Mouse (Mus musculus) gastrocnemius, postnatal 14 days (tissue): Measurements from ENCODE around the gene Olfr70. TPM values are rescaled to one million over a fixed set of nuclear protein-coding genes. Genes with fewer than 3 reads are reported as not detected.

ENCODE experiments used
- DNase-seq: peaks from one replicate; pipeline ENCODE4 v3.0.0; 2021; ENCODE audit warnings: mixed read lengths
- intact Hi-C: fragments of 180-260 bp; cut with DNase I; formaldehyde crosslinking; loops from one replicate; pipeline ENCODE4 v1.15.1; 2025; ENCODE audit warnings: low total_unique reads
- long read RNA-seq, 2 experiments: library from polyadenylated mRNA; stranded (forward); transcript quantifications; one replicate each; pipeline ENCODE4 v2.0.0; 2021
- total RNA-seq, 2 experiments: library from RNA; stranded (reverse); gene quantifications; 2 replicates each; pipeline ENCODE4 v1.2.3; 2021

The Olfr70 gene
- total RNA-seq = not detected
- long read RNA-seq, experiment 1 = 0 reads
- long read RNA-seq, experiment 2 = 0 reads

DNA sequence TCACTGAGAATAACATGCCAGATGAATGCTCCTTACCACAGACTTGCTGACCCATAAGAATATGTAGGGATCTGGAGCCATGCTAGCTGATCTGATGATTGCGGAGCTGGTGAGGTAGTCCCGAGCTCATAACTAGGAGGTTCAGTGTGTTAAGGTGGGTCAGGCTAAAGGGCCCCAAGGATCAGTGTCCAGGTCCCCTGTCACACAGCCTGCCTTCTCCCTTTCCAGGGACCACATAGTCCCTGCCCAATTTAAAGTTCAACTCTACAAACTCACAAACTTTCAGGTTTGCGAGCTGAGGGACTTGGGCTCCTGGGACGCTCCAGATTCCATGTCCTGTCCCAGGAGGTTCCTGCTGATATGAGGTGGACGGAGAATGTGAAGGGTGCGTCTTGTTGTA lies at the start of gene Olfr70:
Olfr70 (minus strand) TSS at position 101 of the 400 bp plus-strand sequence.
- no peak for DNase-seq
- intact Hi-C loops = no loop called here

GRCm38 (mm10) chr4:43745187-43745586 lies 44.6 kb upstream of the Olfr70 start:
- DNase-seq = no peak
- intact Hi-C loops = no loop called here

DNA sequence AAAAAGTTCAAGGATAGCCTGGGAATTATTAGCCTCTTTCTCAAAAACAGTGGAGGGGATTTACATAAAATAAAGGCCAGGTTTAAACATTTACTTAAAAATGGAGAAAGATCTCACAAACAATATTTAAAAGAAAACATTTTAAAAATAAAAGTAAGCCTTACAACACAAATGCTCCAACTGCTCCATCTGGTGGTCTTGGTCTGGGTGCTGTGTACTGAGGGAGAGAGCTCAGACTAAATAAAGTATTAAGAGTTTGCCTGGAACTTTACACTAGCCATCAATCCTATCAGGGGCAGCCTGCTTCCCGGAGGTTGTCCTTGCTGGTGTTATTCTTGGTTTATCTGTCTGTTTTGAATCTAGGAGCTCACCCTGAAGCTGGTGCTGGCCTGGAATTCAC lies 42.5 kb upstream of the Olfr70 start:
- intact Hi-C loops = no loop called here

GRCm38 (mm10) chr4:43742637-43743036 lies 42.0 kb upstream of the Olfr70 start:
- intact Hi-C loops = no loop called here
- DNase-seq = no peak

More for the DNA sequence above, 42.5 kb upstream of the Olfr70 start:
- no peak for DNase-seq

GRCm38 (mm10) chr4:43741526-43741925 lies 40.9 kb upstream of the Olfr70 start:
- intact Hi-C loops = no loop called here
- DNase-seq = no peak

DNA sequence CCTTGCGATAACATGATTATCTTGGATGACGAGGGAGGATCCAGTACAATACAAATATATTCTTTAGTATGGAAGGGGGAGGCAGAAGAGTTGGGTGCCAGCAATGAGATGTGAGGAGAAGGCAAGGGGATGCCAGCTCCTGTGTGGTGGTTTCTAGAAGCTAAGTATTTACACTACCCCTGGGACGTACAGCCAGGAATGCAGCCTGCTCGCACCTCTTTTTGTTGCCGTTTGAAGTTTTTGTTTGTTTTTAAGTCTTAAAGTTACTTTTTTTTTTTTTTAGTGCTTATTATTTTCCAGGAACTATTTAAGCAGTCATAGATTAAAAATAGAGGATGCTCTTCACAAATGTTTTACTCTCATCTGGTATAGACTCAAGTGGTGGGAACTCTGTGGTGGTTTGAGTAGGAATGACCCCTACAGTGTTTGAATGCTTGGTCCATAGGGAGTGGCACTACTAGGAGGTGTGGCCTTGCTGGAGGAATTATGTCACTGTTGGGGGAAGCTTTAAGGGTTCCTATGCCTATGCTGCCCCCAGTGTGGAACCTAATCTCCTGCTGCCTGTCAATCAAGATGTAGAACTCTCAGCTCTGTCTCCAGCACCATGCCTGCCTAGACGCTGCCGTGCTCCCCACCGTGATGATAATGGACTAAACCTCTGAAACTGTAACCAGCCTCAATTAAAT lies 38.5 kb upstream of the Olfr70 start:
- no peak for DNase-seq
- intact Hi-C loops = no loop called here

- no peak for DNase-seq
- intact Hi-C loops = no loop called here
Observed at GRCm38 (mm10) chr4:43737144-43737543, 36.5 kb upstream of the Olfr70 start.

DNA sequence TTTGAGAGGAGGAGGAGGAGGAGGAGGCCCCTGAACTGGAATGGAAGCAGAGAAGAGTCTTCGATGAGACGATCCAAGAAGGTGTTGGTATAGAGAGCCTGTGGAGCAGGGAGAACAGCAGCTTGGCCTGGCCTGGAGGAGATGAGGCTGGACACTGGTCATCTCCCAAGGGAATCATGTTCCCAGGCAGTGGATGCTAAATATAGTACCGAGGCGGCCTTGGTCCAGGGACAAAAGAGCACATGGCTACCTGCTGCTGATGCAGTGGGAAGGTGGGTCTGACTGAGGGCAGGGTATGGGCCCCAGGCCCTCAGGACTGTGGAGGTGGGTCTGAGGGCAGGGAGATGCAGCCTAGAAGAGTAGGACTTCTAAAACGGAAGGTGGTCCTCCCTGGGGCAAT lies 32.6 kb upstream of the Olfr70 start:
- DNase-seq = peak; percentile 41
- intact Hi-C loops = no loop called here

GRCm38 (mm10) chr4:43732171-43732570 lies 31.6 kb upstream of the Olfr70 start:
- DNase-seq = no peak
- intact Hi-C loops = no loop called here

GRCm38 (mm10) chr4:43730750-43731297 lies 30.2 kb upstream of the Olfr70 start:
- DNase-seq = no peak
- intact Hi-C loops = no loop called here

GRCm38 (mm10) chr4:43729794-43730550 lies 29.4 kb upstream of the Olfr70 start, which contains the start of gene Spaar:
Gene Spaar (plus strand): TSS chr4:43730034.
- DNase-seq = peak; percentile 69
- intact Hi-C loops = no loop called here

- intact Hi-C loops = no loop called here
- DNase-seq = no peak
Observed at GRCm38 (mm10) chr4:43729126-43729525, 28.5 kb upstream of the Olfr70 start.

DNA sequence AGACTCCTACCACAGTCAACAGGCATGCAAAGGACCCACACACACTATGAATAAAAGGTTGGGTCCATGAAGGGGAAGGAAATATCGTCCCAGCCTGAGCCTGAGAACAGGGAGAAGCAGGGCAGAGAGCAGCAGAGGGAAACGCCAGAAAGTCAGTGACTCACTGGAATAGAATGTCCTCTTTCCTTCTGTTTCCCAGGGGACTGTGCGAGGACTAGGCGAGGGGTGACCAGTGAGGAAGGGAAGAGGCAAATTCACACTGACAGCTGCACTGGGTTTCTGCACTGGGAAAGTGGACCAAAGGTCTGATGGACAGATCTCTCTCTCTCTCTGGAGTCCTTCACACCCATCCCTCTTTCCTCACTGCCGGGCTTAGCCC lies 28.0 kb upstream of the Olfr70 start:
- intact Hi-C loops = no loop called here
- DNase-seq = peak; percentile 63

- DNase-seq = no peak
- intact Hi-C loops = no loop called here
Observed at GRCm38 (mm10) chr4:43727718-43728575, 27.3 kb upstream of the Olfr70 start.

DNA sequence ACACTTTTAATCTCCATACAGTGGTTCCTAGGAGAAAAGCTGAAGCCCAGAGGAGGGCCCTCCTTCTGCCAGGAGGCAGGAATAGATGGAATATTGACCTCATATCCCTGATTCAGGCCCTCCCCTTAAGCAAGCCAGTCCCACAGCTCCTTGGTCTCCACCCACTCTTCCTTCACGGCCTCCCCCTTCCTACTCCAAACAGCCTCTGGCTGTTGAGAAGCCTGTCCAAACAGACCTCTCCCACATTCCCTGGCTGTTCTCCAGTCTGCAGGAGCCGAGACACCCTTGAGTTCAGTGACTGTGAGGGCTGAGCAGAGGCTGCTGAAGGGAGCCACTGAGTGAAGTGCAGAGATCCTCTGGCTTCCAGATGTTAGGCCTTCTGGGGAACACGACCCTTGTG lies 26.4 kb upstream of the Olfr70 start, which contains the start of gene Hrct1:
Hrct1 (plus strand) TSS at position 194 of the 400 bp plus-strand sequence.
- DNase-seq = peak; percentile 84
- intact Hi-C loops = no loop called here

DNA sequence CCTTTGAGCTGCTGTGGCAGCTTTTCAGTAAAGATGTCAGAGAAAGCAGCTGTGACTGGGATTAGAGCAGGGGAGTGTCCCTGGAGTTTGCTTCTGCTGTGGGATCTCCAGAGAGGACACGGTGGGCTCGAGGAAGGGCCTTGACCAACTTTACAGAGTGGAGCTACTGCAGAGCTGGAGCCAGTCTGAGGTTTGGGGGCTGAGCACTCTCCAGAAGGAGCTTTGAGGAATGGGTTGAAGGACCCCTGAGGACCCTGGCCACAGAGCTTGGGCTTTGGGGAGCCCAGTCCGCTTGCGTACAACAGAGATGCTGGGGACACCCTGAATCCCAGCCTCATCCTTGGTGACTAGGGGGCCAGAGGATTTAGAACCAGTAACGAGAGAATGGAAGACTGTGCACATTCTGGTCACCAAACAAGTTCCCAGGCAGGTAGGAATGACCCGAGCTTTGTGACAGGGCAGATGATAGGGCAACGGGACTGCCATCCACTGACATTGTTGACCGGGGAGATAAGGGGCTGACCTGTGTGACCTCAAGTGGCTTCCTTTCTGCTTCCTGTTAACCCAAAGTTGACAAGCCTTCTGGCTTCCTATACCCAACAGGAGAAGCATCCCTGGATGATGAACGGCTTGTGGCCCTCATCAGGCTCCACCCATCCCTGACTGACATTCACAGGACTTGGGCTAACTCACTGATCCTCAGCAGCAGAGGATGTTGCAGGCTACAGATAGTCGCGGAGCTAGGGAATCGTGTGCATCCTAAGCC lies 25.8 kb upstream of the Olfr70 start:
- no peak for DNase-seq
- intact Hi-C loops = no loop called here

GRCm38 (mm10) chr4:43724764-43725163 lies 24.2 kb upstream of the Olfr70 start:
- intact Hi-C loops = no loop called here
- peak; percentile 53 for DNase-seq

DNA sequence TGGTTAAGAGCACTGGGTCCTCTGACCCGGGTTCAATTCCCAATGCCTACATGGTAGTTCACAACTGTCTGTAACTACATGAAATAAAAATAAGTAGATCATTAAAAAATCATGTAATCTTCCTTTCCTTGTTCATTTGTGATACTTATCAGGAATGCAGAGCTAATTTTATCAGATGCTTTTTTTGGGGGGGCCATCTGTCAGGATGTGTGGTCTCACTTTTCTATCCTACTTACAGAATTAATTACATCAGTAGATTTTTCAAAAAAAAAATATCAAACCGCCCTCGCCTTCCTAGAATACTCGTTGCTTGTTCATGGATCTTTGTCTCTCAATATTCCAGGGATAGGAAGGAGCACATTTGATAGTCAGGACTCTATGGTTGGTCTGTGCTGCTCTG lies 21.6 kb upstream of the Olfr70 start:
- no peak for DNase-seq
- intact Hi-C loops = no loop called here
